Mouse (Mus musculus): Measurements from ENCODE around the gene Ajap1.

DNA sequence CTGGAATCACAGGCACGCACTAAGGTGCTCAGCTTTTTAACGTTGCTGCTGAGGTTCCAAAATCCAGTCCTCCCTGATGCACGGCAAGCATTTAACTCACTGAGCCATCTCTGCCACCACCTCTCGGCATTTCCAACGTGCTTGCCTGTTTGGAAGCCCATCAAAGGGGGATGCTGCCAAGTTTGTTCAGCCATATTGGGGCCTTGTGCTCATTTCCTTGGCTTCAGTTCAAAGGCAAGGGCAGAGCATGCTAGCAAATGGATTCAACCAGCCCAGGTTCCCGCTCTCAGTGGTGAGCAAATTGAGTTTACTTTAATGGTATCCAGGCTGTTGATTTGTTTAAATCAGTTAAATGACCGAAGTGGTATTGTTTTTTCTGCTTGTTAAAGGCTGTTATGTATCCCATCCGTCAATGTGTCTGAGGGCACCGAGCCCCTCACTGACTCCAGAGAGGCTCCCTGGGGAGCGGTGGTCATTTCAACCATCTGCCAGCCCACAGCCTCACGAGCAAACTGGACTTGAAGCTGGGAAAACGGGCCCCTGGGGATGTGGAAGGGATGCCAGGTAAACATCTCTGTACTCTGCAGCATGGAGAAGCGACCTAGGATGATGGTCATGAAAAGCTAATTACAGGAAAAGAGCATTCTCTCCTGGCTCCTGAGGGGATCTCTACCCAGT lies 121.6 kb downstream of the Ajap1 start:
- TF ChIP-seq CTCF (IDR thresholded peaks at IDR 0.05; ENCODE audit: low read depth, low read length), result no peak
- no peak for TF ChIP-seq POLR2A (IDR thresholded peaks at IDR 0.05; ENCODE audit: extremely low read depth, insufficient read depth, low read length)
